Mouse (Mus musculus): ENCODE results near the gene Zfp575.

The Zfp575 gene

DNA sequence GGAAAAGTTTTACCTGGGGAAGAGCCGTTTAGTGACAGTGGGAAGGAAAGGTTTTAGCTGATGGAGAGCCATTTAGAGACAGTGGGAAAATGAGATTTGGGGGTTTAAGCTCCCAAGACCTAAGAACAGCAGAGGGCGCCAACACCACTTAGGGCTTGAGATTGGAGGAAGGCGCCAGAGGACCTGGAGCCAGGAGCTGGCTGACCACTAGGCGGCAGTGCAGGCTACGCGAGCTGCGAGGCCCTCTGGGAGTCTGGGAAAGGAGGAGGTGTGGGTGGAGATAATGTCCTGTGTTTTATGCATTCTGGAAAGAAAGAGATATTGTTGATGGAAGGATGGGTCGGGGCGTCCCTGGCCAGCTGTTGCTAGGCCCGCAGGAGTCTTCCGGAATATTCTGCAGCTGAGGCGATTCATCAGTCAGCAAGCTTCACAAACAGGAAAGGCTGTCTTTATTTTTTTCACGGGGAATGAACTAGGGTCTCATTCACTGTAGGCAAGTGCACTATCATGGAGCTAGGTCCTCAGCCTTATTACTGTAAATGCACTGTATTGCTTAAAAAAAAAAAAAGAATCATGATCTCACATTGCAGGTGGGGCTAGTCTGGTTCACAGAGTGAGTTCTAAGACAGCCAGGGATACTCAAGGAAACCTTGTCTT is 13.6 kb upstream of the Zfp575 start:
- peak; percentile 90 for DNase-seq

GRCm38 (mm10) chr7:24599211-24600067 is 12.0 kb upstream of the Zfp575 start:
- DNase-seq, result no peak

DNA sequence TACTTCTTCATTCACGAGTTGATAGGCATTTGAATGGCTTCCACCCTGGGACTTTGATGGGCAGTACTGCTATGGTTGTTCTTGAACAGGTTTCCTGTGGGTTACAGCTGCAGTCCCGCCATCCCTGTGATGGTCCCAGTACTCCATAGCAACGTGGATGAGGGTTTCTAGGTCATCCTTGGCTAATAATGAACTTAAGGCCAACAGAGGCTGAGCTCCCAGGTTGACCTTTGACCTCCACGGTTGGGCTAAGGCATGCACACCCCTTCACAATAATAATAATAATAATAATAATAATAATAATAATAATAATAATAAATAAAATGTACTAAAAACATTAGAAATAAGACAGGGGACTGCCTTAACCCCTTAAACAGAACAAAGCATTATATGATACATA is 10.7 kb upstream of the Zfp575 start:
- no peak for DNase-seq

GRCm38 (mm10) chr7:24595464-24595863 is 8.0 kb upstream of the Zfp575 start:
- no peak for DNase-seq

GRCm38 (mm10) chr7:24594309-24594803 is 6.9 kb upstream of the Zfp575 start:
- no peak for DNase-seq

DNA sequence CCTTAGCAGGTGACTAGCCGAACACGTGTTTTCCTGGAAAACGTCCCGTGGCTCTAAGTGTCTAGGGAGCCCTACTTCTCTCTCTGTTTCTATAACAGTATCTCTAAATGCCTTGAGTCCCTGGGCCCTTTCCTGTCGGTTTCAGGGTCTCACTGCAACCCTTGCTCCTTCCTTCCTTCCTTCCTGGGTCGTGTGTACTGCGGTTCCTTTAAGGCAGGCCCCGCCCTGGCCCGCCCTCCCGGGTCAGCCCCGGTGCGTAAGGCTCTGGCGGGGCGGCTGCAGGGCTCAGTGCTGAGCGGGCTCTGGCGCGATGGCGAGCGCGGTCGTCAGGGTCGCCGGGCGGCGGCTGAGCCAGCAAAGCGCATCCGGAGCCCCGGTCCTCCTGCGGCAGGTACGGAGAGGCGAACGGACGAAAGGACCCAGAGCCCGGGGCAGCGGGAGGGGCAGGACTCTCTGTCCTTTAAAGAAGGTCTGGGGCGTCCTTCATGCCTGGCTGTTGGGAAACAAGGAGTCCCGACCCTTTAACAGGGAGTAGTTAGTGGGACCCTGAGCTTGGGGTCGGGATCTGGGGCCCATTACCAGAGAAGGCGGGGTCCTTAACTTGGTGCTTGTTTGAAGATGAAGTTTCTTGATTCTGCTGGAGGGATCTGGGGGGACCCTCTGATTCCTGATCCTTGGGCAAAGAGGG is 6.3 kb upstream of the Zfp575 start:
- peak; percentile 74 for DNase-seq

- no peak for DNase-seq
Measured at GRCm38 (mm10) chr7:24592781-24593180, 5.3 kb upstream of the Zfp575 start.

GRCm38 (mm10) chr7:24592163-24592562 is 4.7 kb upstream of the Zfp575 start:
- no peak for DNase-seq

- DNase-seq, result no peak
Measured at GRCm38 (mm10) chr7:24591735-24592134, 4.3 kb upstream of the Zfp575 start.

DNA sequence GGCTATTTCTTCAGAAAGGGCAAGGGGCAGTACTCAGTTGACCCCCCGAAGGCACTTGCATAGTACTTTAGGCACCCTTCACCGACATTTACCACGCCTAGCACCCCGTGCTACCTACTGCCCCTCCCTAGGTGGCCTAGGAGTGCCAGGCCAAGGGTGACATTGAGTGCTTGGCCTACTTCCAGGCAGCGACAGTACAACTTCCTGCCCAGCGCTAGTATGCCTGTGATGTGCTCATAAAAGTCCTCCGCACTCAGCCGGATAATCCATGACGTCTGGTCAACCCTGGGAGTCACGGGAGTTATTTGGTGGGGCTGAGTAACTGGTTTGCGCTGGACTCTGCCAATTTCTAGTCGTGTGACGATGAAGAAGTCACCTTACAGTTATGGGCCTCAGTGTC is 895 bp upstream of the Zfp575 start:
- DNase-seq, result peak; percentile 91

DNA sequence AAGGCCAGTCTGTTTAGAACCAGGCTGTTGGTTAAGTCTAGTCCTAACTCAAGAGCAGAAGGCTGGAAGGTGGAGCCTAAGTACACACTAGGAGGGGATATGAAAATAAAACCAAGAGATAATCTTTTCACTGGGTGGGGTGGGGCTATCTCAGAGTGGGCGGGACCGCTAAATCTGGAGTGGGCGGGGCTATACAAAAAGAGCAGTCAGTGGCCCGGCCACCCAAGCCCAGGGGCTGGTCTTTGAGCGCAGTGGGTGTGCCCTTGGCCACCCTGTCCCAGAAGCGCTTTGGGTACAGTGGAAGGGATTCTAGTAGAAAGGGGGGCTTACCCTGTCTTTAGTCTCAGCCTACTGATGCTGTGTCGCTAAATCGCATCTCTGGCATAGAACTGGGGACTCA is 613 bp downstream of the Zfp575 start:
- no peak for DNase-seq

- no peak for DNase-seq
Measured at GRCm38 (mm10) chr7:24585995-24586394, 1.4 kb downstream of the Zfp575 start.

DNA sequence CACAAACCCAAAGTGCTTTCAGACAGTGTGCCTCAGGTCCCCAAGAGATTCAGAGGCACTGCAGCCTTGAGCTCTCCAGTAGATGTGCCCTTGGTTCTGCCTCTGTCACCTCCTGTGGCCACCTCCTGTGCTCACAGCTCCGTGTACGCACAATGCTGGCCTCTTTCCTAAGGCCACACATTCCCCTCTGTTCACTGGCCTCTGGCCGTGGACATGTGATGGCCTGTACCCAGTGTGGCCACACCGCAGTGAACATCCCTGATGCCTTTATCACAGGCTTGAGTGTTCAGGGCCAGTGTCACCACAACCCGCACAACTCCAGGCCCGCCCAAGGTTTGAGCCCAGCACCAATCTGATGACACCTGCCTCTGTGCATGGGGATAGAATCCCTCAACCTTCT is 2.6 kb downstream of the Zfp575 start:
- no peak for DNase-seq

GRCm38 (mm10) chr7:24577811-24578210 is 9.6 kb downstream of the Zfp575 start:
- no peak for DNase-seq

- DNase-seq, result peak; percentile 88
Measured at GRCm38 (mm10) chr7:24574224-24574796, 13.1 kb downstream of the Zfp575 start.

DNA sequence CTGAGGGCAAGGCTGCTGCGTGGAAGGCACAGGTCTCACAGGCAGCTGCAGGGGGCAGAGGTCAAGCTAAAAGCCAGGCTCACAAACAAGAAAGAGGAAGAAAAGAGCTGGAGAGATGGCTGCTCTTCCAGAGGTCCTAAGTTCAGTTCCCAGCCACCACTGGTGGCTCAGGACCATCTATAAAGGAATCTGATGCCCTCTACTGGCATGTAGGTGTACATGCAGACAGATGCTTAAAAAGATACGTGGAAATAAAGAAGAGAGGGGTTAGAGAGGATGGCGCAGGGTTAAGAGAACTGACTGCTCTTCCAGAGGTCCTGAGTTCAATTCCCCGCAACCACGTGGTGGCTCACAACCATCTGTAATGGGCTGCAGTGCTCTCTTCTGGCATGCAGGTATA is 15.0 kb downstream of the Zfp575 start:
- DNase-seq, result no peak

GRCm38 (mm10) chr7:24571071-24571470 is 16.4 kb downstream of the Zfp575 start:
- no peak for DNase-seq

GRCm38 (mm10) chr7:24568512-24568911 is 18.9 kb downstream of the Zfp575 start:
- no peak for DNase-seq

DNA sequence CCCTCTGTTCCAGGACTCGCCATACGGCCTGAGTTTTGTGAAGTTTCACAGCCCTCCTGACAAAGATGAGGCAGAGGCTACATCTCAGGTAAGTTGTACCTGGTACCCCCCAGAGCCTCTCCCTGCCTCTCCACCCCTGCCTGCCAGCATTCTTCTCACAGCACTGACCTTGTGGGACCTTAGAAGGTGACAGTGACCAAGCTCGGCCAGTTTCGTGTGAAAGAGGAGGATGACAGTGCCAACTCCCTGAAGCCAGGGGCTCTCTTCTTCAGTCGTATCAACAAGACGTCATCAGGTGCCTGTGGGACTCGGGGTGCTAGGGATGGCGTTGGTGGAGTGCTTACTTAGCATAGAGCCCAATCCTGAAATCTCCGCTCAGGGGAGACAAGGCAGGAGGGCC is 21.2 kb downstream of the Zfp575 start:
- DNase-seq, result no peak

GRCm38 (mm10) chr7:24565627-24566026 is 21.8 kb downstream of the Zfp575 start:
- DNase-seq, result no peak

DNA sequence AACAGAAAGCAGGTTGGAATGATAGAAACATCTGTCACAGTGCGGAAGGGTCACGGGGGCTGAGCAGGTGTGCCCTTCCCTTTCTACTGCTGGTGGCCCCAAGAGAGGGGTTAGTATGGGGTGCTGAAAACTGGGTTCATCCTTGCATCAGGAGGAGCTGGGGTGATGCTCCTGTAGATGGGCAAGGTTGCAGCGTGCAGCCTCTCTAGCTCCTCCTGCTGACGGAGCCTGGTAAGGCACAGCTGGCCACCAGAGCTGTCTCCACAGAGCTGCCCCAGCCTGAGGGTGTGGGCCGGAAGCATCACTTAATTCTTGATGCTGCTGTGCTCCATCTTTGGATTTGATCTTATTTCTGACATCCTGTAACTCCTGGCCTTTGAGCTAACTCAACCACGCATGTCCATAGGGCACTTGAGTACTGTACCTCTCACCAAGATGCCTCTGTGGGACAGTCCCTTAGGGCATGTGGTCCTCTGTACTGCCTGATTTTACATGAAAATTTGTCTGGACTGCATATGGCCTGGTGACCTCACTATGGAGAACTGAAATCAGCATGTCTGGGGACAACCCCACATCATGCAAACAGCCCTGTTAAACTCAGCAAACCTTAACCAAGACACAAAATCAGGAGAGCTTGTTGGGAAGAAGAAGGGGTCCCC is 22.7 kb downstream of the Zfp575 start:
- DNase-seq, result peak; percentile 53

- no peak for DNase-seq
Measured at GRCm38 (mm10) chr7:24563837-24564206, 23.6 kb downstream of the Zfp575 start.
